Mouse (Mus musculus) E14TG2a.4 (cell line): ENCODE results near the gene Cox10.

Experiments
- CTCF ChIP-seq: conservative IDR thresholded peaks from 2 replicates; pipeline ENCODE4 v1.5.1; 2014; ENCODE audit warnings: low read length
- NANOG ChIP-seq: IDR thresholded peaks from 2 replicates; pipeline ENCODE4 v1.6.1; 2014; ENCODE audit warnings: borderline replicate concordance, low read length, mixed read lengths

- TF ChIP-seq CTCF (no peak), NANOG (no peak)
These were observed 87.3 kb downstream of the Cox10 start for GRCm38 (mm10) chr11:63991958-63992357.
